In genomic region chr1:130397109-130397508, GRCm38 (mm10) we compare ENCODE assay signal across 9 mouse cellular contexts. TPM values are rescaled to one million over a fixed set of nuclear protein-coding genes. Genes with fewer than 3 reads are reported as not detected.
"Had no signal": no experiment of that assay in that cellular context is flagged by ENCODE, and none has a peak within 500 bp of the region (broad histone marks: within the 10 kb centered on the region; RNA-seq: fewer than 3 reads in every experiment).

No protein-coding gene starts in this region.

RNA-seq across cellular contexts. Expression of gene Cd55b, which starts 25.7 kb away (rescaled TPM):
- total RNA-seq: layer of hippocampus, adult 2 months; left cerebral cortex, postnatal 36 days had no signal
- polyA plus RNA-seq: limb, embryonic 12.5 days; liver, embryonic 14.5 days; midbrain, embryonic 12.5 days; midbrain, embryonic 16.5 days; neural tube, embryonic 13.5 days; thymus, adult 2 months; urinary bladder, adult 2 months had no signal
